Mouse (Mus musculus) left cerebral cortex, postnatal 4 days (tissue): ENCODE measurements at regions not wholly inside any gene's neighbourhood (a gene's known extent, or its start where the extent isn't known, plus 50 kb on each side); places are given as distances from the start of the nearest gene placed in this dataset.
A peak's percentile ranks its signal among the peaks of the same experiment; 100 is the strongest.

Experiments
- DNase-seq: peaks from one replicate; pipeline ENCODE4 v3.0.0-alpha.2; 2022
- intact Hi-C: fragments of 180-260 bp; cut with DNase I; formaldehyde crosslinking; loops from one replicate; pipeline ENCODE4 v1.15.1; 2025

DNA sequence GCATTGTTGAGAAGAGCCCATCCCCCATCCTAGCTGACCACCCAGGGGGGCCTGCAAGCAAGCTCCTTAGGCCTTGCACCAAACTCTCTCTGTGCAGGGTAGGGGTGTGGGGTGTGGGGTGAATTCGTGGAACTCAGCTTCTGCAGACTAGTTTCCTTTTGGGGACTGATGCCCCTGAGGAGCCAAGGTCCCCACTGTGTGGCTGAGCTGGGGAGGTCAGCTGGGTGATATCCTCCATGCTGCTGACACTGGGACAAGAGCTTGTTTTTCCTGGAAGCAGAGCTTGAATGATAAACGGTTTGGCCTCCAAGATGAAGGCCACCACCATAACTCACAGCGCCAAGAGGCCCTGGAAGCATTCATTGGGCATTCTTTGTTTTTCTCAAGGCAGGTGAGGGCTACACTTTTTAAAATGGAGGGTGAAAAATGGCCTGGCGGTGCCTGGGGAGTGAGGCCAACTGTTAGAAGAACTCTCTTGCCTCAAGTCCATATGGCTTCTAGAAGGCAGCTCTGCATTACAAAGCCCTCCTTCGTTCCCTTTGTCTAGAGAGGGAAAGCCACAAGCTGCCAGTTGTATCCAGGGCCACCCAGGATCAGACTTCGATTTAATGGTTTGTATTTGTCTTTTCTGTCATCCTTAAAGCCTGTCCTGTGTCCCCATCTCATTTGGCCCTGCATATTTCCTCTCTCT is 98.8 kb downstream of the Tle3 start:
- intact Hi-C loops: no loop called here

GRCm38 (mm10) chr9:61468897-61469509 is 96.8 kb downstream of the Tle3 start:
- intact Hi-C loops: no loop called here
- DNase-seq: no peak

More for the DNA sequence above, 98.8 kb downstream of the Tle3 start:
- no peak for DNase-seq

DNA sequence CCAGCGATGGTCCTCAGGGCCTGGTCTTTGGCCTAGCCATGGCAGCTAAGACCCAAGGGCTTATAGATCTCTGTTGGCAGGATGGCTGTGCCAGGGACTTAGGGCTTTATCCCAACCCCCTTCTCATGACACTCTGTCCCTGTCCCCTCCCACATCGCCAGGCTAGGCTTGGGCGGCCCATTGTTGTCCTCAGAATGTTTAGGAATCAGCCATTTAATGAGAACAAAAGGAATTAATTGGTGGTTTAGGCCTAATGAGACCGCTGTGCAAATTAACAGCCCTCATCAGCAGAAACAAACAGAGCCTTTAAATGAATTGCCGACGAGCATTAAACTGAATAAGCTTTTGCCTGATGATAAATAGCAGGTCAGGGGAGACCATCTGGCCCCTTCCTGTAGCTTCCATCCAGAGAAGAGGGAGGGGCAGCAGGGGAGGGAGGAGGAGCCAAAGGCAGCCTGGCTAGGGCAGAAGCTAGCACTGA is 96.2 kb downstream of the Tle3 start:
- peak; percentile 82 for DNase-seq
- intact Hi-C loops: no loop called here
